Mouse (Mus musculus): ENCODE results near the gene Gm21258. TPM values are rescaled to one million over a fixed set of nuclear protein-coding genes. Genes with fewer than 3 reads are reported as not detected.
"Not testable (repeated sequence)": the region's sequence is repeated elsewhere in the genome, so short reads cannot be mapped to it uniquely, and the experiment has no call there.

Gene Gm21258
- not detected in 2 replicates for polyA plus RNA-seq (2012; rRNA removed)

GRCm38 (mm10) chrY:52779740-52780139 is at the start of gene Gm21258:
TSS of gene Gm21258 (plus strand) at chrY:52780040.
- DNase-seq (ENCODE audit: low spot score): not testable (repeated sequence)
